Mouse (Mus musculus) CH12.LX (cell line): ENCODE measurements at regions not wholly inside any gene's neighbourhood (a gene's known extent, or its start where the extent isn't known, plus 50 kb on each side); places are given as distances from the start of the nearest gene placed in this dataset.

Experiments
- DNase-seq: peaks from one replicate; pipeline ENCODE4 v3.0.0-alpha.2; 2013; ENCODE audit errors: extremely low read depth
- H3K27ac ChIP-seq: 2 replicates; pipeline ENCODE4 v1.5.1; 2012; ENCODE audit warnings: low read depth, mild to moderate bottlenecking, control low read depth, moderate library complexity; ENCODE audit not compliant: insufficient read depth
- H3K27me3 ChIP-seq: replicated peaks from 2 replicates; pipeline ENCODE3; 2012; ENCODE audit warnings: inconsistent platforms
- H3K36me3 ChIP-seq, 2 experiments: replicated peaks in 1 of 2; 2 replicates each; pipeline versions ENCODE3 to v1.6.1; 2012; ENCODE audit warnings: inconsistent platforms in 1 of 2, low read length in 1 of 2, mild to moderate bottlenecking in 1 of 2, mixed read lengths in 1 of 2, moderate library complexity in 1 of 2; ENCODE audit not compliant: control insufficient read depth in 1 of 2, insufficient read depth in 1 of 2
- H3K4me1 ChIP-seq, 2 experiments: 2 replicates each; pipeline ENCODE4 v1.6.1; 2012; ENCODE audit warnings: inconsistent platforms in 1 of 2, moderate library complexity in 1 of 2; ENCODE audit not compliant: insufficient read depth in 2 of 2, control insufficient read depth in 1 of 2
- H3K4me2 ChIP-seq: 2 replicates; pipeline ENCODE4 v1.6.1; 2012; ENCODE audit warnings: low read depth, mild to moderate bottlenecking, control low read depth; ENCODE audit not compliant: poor library complexity, insufficient read depth, severe bottlenecking
- H3K4me3 ChIP-seq, 3 experiments: fragments of 150-350 bp in 1 of 3; sonication (generic) in 1 of 3; replicated peaks in 1 of 3; 2 replicates each; pipeline versions ENCODE3 to v1.5.1; 2011 to 2012; ENCODE audit warnings: low read depth in 2 of 3, low read length in 2 of 3, mild to moderate bottlenecking in 2 of 3, moderate library complexity in 2 of 3, control low read depth in 1 of 3, improper control_type of control experiment in 1 of 3, inconsistent platforms in 1 of 3, mixed read lengths in 1 of 3; ENCODE audit not compliant: poor library complexity in 1 of 3
- H3K79me2 ChIP-seq: replicated peaks from 2 replicates; pipeline ENCODE4 v1.6.1; 2012; ENCODE audit warnings: mild to moderate bottlenecking, moderate library complexity; ENCODE audit not compliant: control insufficient read depth, poor library complexity, insufficient read depth, severe bottlenecking; ENCODE audit errors: extremely low read depth
- H3K9ac ChIP-seq: 2 replicates; pipeline ENCODE4 v1.6.1; 2012; ENCODE audit warnings: low read depth, mild to moderate bottlenecking, control low read depth, moderate library complexity; ENCODE audit not compliant: insufficient read depth
- H3K9me3 ChIP-seq: replicated peaks from 2 replicates; pipeline ENCODE3; 2012; ENCODE audit warnings: low read length, inconsistent platforms, mixed read lengths
- CHD1 ChIP-seq: IDR thresholded peaks from 2 replicates; pipeline ENCODE4 v1.6.1; 2012; ENCODE audit warnings: low read depth, low read length, improper control_type of control experiment, inconsistent platforms
- CTCF ChIP-seq, 2 experiments: IDR thresholded peaks in 1 of 2; conservative IDR thresholded peaks in 1 of 2; 2 replicates each; pipeline ENCODE4 v1.5.1; 2011 to 2012; ENCODE audit warnings: low read depth in 2 of 2, low read length in 2 of 2, improper control_type of control experiment in 1 of 2, inconsistent platforms in 1 of 2, mild to moderate bottlenecking in 1 of 2, moderate library complexity in 1 of 2
- E2F4 ChIP-seq: IDR thresholded peaks from 2 replicates; pipeline ENCODE4 v1.6.1; 2011; ENCODE audit warnings: low read depth, low read length, improper control_type of control experiment; ENCODE audit not compliant: insufficient replicate concordance
- EP300 ChIP-seq: IDR thresholded peaks from 2 replicates; pipeline ENCODE4 v1.6.1; 2011; ENCODE audit warnings: low read length, improper control_type of control experiment
- ETS1 ChIP-seq: conservative IDR thresholded peaks from 2 replicates; pipeline ENCODE4 v1.6.1; 2012; ENCODE audit warnings: low read depth, mild to moderate bottlenecking, inconsistent platforms, low read length, improper control_type of control experiment, moderate library complexity
- GABPA ChIP-seq: IDR thresholded peaks from 2 replicates; pipeline ENCODE4 v1.6.1; 2012; ENCODE audit warnings: low read depth, low read length, improper control_type of control experiment, inconsistent platforms; ENCODE audit not compliant: insufficient replicate concordance
- HCFC1 ChIP-seq: IDR thresholded peaks from 2 replicates; pipeline ENCODE4 v1.6.1; 2012; ENCODE audit warnings: low read depth, mild to moderate bottlenecking, inconsistent platforms, low read length, improper control_type of control experiment
- JUND ChIP-seq: conservative IDR thresholded peaks from 2 replicates; pipeline ENCODE4 v1.6.1; 2011; ENCODE audit warnings: low read depth, low read length, improper control_type of control experiment
- KAT2A ChIP-seq: IDR thresholded peaks from 2 replicates; pipeline ENCODE4 v1.6.1; 2012; ENCODE audit warnings: low read length, improper control_type of control experiment, inconsistent platforms; ENCODE audit not compliant: insufficient replicate concordance
- MAFK ChIP-seq: IDR thresholded peaks from 2 replicates; pipeline ENCODE4 v1.6.1; 2011; ENCODE audit warnings: low read length, improper control_type of control experiment; ENCODE audit not compliant: insufficient replicate concordance
- NRF1 ChIP-seq: IDR thresholded peaks from 2 replicates; pipeline ENCODE4 v1.6.1; 2014; ENCODE audit warnings: low read depth, mild to moderate bottlenecking, inconsistent platforms, low read length, improper control_type of control experiment, moderate library complexity
- PAX5 ChIP-seq: IDR thresholded peaks from 2 replicates; pipeline ENCODE4 v1.6.1; 2012; ENCODE audit warnings: low read length, inconsistent platforms, mixed read lengths
- POLR2A ChIP-seq: IDR thresholded peaks from 2 replicates; pipeline ENCODE4 v1.6.1; 2011; ENCODE audit warnings: low read depth, mild to moderate bottlenecking, improper control_type of control experiment, low read length
- POLR2AphosphoS2 ChIP-seq: IDR thresholded peaks from 2 replicates; pipeline ENCODE4 v1.6.1; 2011; ENCODE audit warnings: low read depth, low read length, improper control_type of control experiment
- SIN3A ChIP-seq: IDR thresholded peaks from 2 replicates; pipeline ENCODE4 v1.6.1; 2012; ENCODE audit warnings: low read length, improper control_type of control experiment, inconsistent platforms
- TBP ChIP-seq: conservative IDR thresholded peaks from 2 replicates; pipeline ENCODE4 v1.6.1; 2011; ENCODE audit warnings: low read depth, low read length, improper control_type of control experiment
- TCF12 ChIP-seq: IDR thresholded peaks from 2 replicates; pipeline ENCODE4 v1.6.1; 2014; ENCODE audit warnings: low read depth, mild to moderate bottlenecking, inconsistent platforms, low read length, improper control_type of control experiment
- UBTF ChIP-seq: IDR thresholded peaks from 2 replicates; pipeline ENCODE4 v1.6.1; 2012; ENCODE audit warnings: low read depth, mild to moderate bottlenecking, inconsistent platforms, low read length, improper control_type of control experiment, moderate library complexity
- USF2 ChIP-seq: conservative IDR thresholded peaks from 2 replicates; pipeline ENCODE4 v1.6.1; 2011; ENCODE audit warnings: low read depth, low read length, improper control_type of control experiment
- ZC3H11A ChIP-seq: IDR thresholded peaks from 2 replicates; pipeline ENCODE4 v1.6.1; 2012; ENCODE audit warnings: low read depth, mild to moderate bottlenecking, inconsistent platforms, low read length, improper control_type of control experiment
- ZKSCAN1 ChIP-seq: IDR thresholded peaks from 2 replicates; pipeline ENCODE4 v1.6.1; 2012; ENCODE audit warnings: low read depth, inconsistent platforms, low read length, improper control_type of control experiment, borderline replicate concordance
- ZNF384 ChIP-seq: IDR thresholded peaks from 2 replicates; pipeline ENCODE4 v1.6.1; 2012; ENCODE audit warnings: low read depth, low read length, improper control_type of control experiment, inconsistent platforms
- dilution Hi-C: fragments of 300-500 bp; cut with MboI; formaldehyde crosslinking; loops from 2 replicates; pipeline ENCODE4 v1.14.3; 2020; ENCODE audit warnings: low sequenced_read_pairs; ENCODE audit not compliant: extremely low pct_unique_long_range_greater_than_20kb, extremely low pct_ligation_motif_present
- in situ Hi-C: fragments of 300-500 bp; cut with MboI; formaldehyde crosslinking; loops from 3 replicates; pipeline ENCODE4 v1.14.3; 2019; ENCODE audit warnings: low sequenced_read_pairs, low pct_ligation_motif_present, low pct_unique_long_range_greater_than_20kb, mixed read lengths

GRCm38 (mm10) chr16:49573171-49573517, 125.9 kb upstream of the Ift57 start:
- no peak for TF ChIP-seq ZC3H11A
- TF ChIP-seq ZKSCAN1, result no peak
- no peak for TF ChIP-seq UBTF
- no peak for TF ChIP-seq PAX5
- H3K4me1 ChIP-seq, result peaks cover 0 to 3% of the 10 kb centered on the region in 2 experiments; a peak in 1 of 4 replicates
- DNase-seq, result no peak
- dilution Hi-C loops, result no loop called here
- no peaks in the 10 kb centered on the region for H3K9me3 ChIP-seq
- no peaks in the 10 kb centered on the region for H3K79me2 ChIP-seq
- H3K27ac ChIP-seq, result no peak overlapping the region
- H3K36me3 ChIP-seq, result no peaks in the 10 kb centered on the region
- H3K4me3 ChIP-seq, result no peak overlapping the region
- in situ Hi-C loops, result no loop called here
- no peak overlapping the region for H3K9ac ChIP-seq
- H3K4me2 ChIP-seq, result no peak overlapping the region
- no peaks in the 10 kb centered on the region for H3K27me3 ChIP-seq

GRCm38 (mm10) chr16:49578976-49579375, 120.1 kb upstream of the Ift57 start:
- Histone ChIP-seq H3K9ac (no peak overlapping the region), H3K4me2 (no peak overlapping the region), H3K36me3 (no peaks in the 10 kb centered on the region), H3K79me2 (no peaks in the 10 kb centered on the region), H3K9me3 (no peaks in the 10 kb centered on the region), H3K27me3 (no peaks in the 10 kb centered on the region), H3K4me1 (no peaks in the 10 kb centered on the region), H3K27ac (no peak overlapping the region), H3K4me3 (no peak overlapping the region)
- no peak for TF ChIP-seq HCFC1
- no peak for TF ChIP-seq SIN3A
- no peak for TF ChIP-seq MAFK
- no peak for TF ChIP-seq USF2
- no peak for TF ChIP-seq KAT2A
- TF ChIP-seq E2F4, result no peak
- no peak for TF ChIP-seq ZNF384
- TF ChIP-seq TBP, result no peak
- no peak for TF ChIP-seq TCF12
- no peak for TF ChIP-seq PAX5
- TF ChIP-seq JUND, result no peak
- no peak for DNase-seq
- dilution Hi-C loops (no loop called here), in situ Hi-C loops (no loop called here)

GRCm38 (mm10) chr16:49580708-49581107, 118.3 kb upstream of the Ift57 start:
- Histone ChIP-seq H3K79me2 (no peaks in the 10 kb centered on the region), H3K27ac (no peak overlapping the region), H3K4me2 (no peak overlapping the region), H3K36me3 (no peaks in the 10 kb centered on the region), H3K4me3 (no peak overlapping the region), H3K4me1 (no peaks in the 10 kb centered on the region), H3K27me3 (no peaks in the 10 kb centered on the region), H3K9me3 (no peaks in the 10 kb centered on the region), H3K9ac (no peak overlapping the region)
- DNase-seq, result no peak
- TF ChIP-seq TCF12 (no peak), EP300 (no peak), POLR2A (no peak), SIN3A (no peak), CTCF (conservative IDR thresholded peaks at IDR 0.05 in 1 of 2, IDR thresholded peaks at IDR 0.05 in 1 of 2; ENCODE audit: low read depth in 2 of 2, low read length in 2 of 2) (no peak), ZC3H11A (no peak), NRF1 (no peak), ETS1 (no peak), CHD1 (no peak), POLR2AphosphoS2 (no peak), HCFC1 (no peak), GABPA (no peak)
- dilution Hi-C loops (no loop called here), in situ Hi-C loops (no loop called here)
